Mouse (Mus musculus): ENCODE measurements around the gene Olfr104-ps. TPM values are rescaled to one million over a fixed set of nuclear protein-coding genes. Genes with fewer than 3 reads are reported as not detected.

Gene Olfr104-ps
- polyA plus RNA-seq, 1 experiment: not detected

DNA sequence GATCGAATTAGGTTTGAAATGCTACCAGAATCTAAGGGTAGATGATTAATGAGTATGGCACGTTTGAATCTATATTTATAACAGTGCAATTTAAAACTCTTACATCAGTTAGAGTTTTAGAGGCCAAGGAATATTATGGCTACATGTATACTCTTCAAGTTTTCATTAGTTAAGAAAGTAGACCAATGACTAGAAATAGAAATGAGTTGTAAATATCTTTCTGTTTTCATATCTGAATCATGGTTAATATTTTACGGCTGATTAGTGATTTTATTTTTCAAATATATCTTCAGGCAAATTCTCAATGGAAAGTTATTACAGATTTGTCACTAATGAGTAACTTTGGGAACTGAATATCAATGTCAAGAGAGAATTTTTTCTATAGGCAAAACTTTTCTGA lies 39.5 kb downstream of the Olfr104-ps start, which contains the start of gene Olfr107:
TSS of gene Olfr107 (plus strand) at position 301 of the 400 bp plus-strand sequence.
- H3ac ChIP-seq (ENCODE audit: control insufficient read depth, insufficient read length, low read depth): no peak within 1 kb of the TSS
- H3K27me3 ChIP-seq (ENCODE audit: control insufficient read depth, insufficient read depth, insufficient read length): no peaks in the 10 kb centered on the region
- no peaks in the 10 kb centered on the region for H3K79me2 ChIP-seq (ENCODE audit: control insufficient read depth, insufficient read depth)
- no peak within 1 kb of the TSS for H3K4me3 ChIP-seq (ENCODE audit: insufficient read depth, poor library complexity, severe bottlenecking)
- H3K79me3 ChIP-seq (ENCODE audit: low read depth): no peaks in the 10 kb centered on the region
- no peaks in the 10 kb centered on the region for H3K36me3 ChIP-seq (ENCODE audit: control insufficient read depth, insufficient read depth)
- no peak for TF ChIP-seq USF1 (IDR thresholded peaks at IDR 0.05; ENCODE audit: low read depth)
- no peak for TF ChIP-seq CEBPB (IDR thresholded peaks at IDR 0.05; ENCODE audit: low read depth)
- TF ChIP-seq FOSL1 (IDR thresholded peaks at IDR 0.05; ENCODE audit: insufficient read depth, low read length, poor library complexity, severe bottlenecking): no peak
- TF ChIP-seq MAX (IDR thresholded peaks at IDR 0.05): no peak
- TF ChIP-seq MYOG (IDR thresholded peaks at IDR 0.05; ENCODE audit: control insufficient read depth, extremely low read depth, insufficient read length): no peak
- no peak for TF ChIP-seq CTCF (IDR thresholded peaks at IDR 0.05; ENCODE audit: control insufficient read depth, insufficient read depth, insufficient read length)
- TF ChIP-seq MYOD1 (IDR thresholded peaks at IDR 0.05; ENCODE audit: control insufficient read depth, insufficient read length, low read depth): no peak

DNA sequence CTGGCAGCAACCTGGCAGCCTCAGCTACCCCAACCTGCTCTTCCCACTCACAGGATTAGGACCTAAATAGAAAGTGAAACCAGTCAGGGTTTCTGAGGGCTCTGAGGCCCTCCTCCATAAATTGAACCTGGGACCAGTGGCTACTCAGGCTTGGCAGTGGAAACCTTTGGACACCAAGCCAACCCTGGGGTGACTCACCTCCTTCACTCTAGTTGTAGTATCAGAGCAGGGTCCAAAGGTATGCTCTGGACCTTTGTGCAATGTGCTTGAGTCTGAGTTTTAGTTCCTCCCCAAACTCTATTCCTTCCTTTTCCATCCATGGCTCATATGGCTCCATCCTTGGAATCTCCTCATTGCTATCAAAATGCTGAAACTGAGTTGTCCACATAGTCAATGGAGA lies 54.0 kb downstream of the Olfr104-ps start:
- H3K27me3 ChIP-seq (ENCODE audit: control insufficient read depth, insufficient read depth, insufficient read length): no peaks in the 10 kb centered on the region
- H3K79me2 ChIP-seq (ENCODE audit: control insufficient read depth, insufficient read depth): no peaks in the 10 kb centered on the region
- H3ac ChIP-seq (ENCODE audit: control insufficient read depth, insufficient read length, low read depth): no peak overlapping the region
- H3K79me3 ChIP-seq (ENCODE audit: low read depth): no peaks in the 10 kb centered on the region
- H3K36me3 ChIP-seq (ENCODE audit: control insufficient read depth, insufficient read depth): no peaks in the 10 kb centered on the region
- TF ChIP-seq CEBPB (IDR thresholded peaks at IDR 0.05; ENCODE audit: low read depth) (no peak), FOSL1 (IDR thresholded peaks at IDR 0.05; ENCODE audit: insufficient read depth, low read length, poor library complexity, severe bottlenecking) (no peak), USF1 (IDR thresholded peaks at IDR 0.05; ENCODE audit: low read depth) (no peak), MYOG (IDR thresholded peaks at IDR 0.05; ENCODE audit: control insufficient read depth, extremely low read depth, insufficient read length) (no peak), MAX (IDR thresholded peaks at IDR 0.05) (no peak), CTCF (IDR thresholded peaks at IDR 0.05; ENCODE audit: control insufficient read depth, insufficient read depth, insufficient read length) (no peak), MYOD1 (IDR thresholded peaks at IDR 0.05; ENCODE audit: control insufficient read depth, insufficient read length, low read depth) (no peak)
- no peak overlapping the region for H3K4me3 ChIP-seq (ENCODE audit: insufficient read depth, poor library complexity, severe bottlenecking)

Other genes with a start within 250 kb of the Olfr104-ps start
- not detected for gene Olfr92, start 239.5 kb upstream of the Olfr104-ps start, polyA plus RNA-seq (2012; fragmentation: generic; extraction: Trizol)
- not detected for gene Olfr93, start 198.1 kb upstream of the Olfr104-ps start, polyA plus RNA-seq (2012; fragmentation: generic; extraction: Trizol)
- gene Ubd, start 165.7 kb upstream of the Olfr104-ps start, polyA plus RNA-seq (2012; fragmentation: generic; extraction: Trizol): not detected
- gene Olfr94, start 158.6 kb upstream of the Olfr104-ps start, polyA plus RNA-seq (2012; fragmentation: generic; extraction: Trizol): not detected
- gene Olfr95, start 146.5 kb upstream of the Olfr104-ps start, polyA plus RNA-seq (2012; fragmentation: generic; extraction: Trizol): not detected
- not detected for gene Olfr96, start 139.4 kb upstream of the Olfr104-ps start, polyA plus RNA-seq (2012; fragmentation: generic; extraction: Trizol)
- gene Olfr97, start 122.3 kb upstream of the Olfr104-ps start, polyA plus RNA-seq (2012; fragmentation: generic; extraction: Trizol): not detected
- gene Olfr98, start 95.8 kb upstream of the Olfr104-ps start, polyA plus RNA-seq (2012; fragmentation: generic; extraction: Trizol): not detected
- 2.0 TPM for gene H2-M3, start 89.4 kb upstream of the Olfr104-ps start, polyA plus RNA-seq (2012; fragmentation: generic; extraction: Trizol)
- gene Olfr99, start 76.1 kb upstream of the Olfr104-ps start, polyA plus RNA-seq (2012; fragmentation: generic; extraction: Trizol): not detected
- gene Olfr101, start 55.3 kb upstream of the Olfr104-ps start, polyA plus RNA-seq (2012; fragmentation: generic; extraction: Trizol): not detected
- gene Olfr102, start 42.5 kb upstream of the Olfr104-ps start, polyA plus RNA-seq (2012; fragmentation: generic; extraction: Trizol): not detected
- not detected for gene Olfr103, start 19.9 kb upstream of the Olfr104-ps start, polyA plus RNA-seq (2012; fragmentation: generic; extraction: Trizol)
- gene Olfr105-ps, start 19.5 kb downstream of the Olfr104-ps start, polyA plus RNA-seq (2012; fragmentation: generic; extraction: Trizol): not detected
- not detected for gene Olfr106-ps, start 30.8 kb downstream of the Olfr104-ps start, polyA plus RNA-seq (2012; fragmentation: generic; extraction: Trizol)
- gene Olfr107, start 39.6 kb downstream of the Olfr104-ps start, polyA plus RNA-seq (2012; fragmentation: generic; extraction: Trizol): not detected
- gene Olfr108, start 85.9 kb downstream of the Olfr104-ps start, polyA plus RNA-seq (2012; fragmentation: generic; extraction: Trizol): not detected
- gene Olfr109, start 99.3 kb downstream of the Olfr104-ps start, polyA plus RNA-seq (2012; fragmentation: generic; extraction: Trizol): not detected
- gene H2-M2, start 124.0 kb downstream of the Olfr104-ps start, polyA plus RNA-seq (2012; fragmentation: generic; extraction: Trizol): not detected
- gene Olfr110, start 132.9 kb downstream of the Olfr104-ps start, polyA plus RNA-seq (2012; fragmentation: generic; extraction: Trizol): not detected
- gene Olfr111, start 148.4 kb downstream of the Olfr104-ps start, polyA plus RNA-seq (2012; fragmentation: generic; extraction: Trizol): not detected
- not detected for gene Olfr112, start 209.9 kb downstream of the Olfr104-ps start, polyA plus RNA-seq (2012; fragmentation: generic; extraction: Trizol)
- gene Olfr113, start 218.1 kb downstream of the Olfr104-ps start, polyA plus RNA-seq (2012; fragmentation: generic; extraction: Trizol): not detected
- gene Olfr114, start 233.2 kb downstream of the Olfr104-ps start, polyA plus RNA-seq (2012; fragmentation: generic; extraction: Trizol): not detected

Measured in C2C12 (cell line).